Mouse (Mus musculus) heart, embryonic 10.5 days (tissue): ENCODE results near the gene Tmem120b. TPM values are rescaled to one million over a fixed set of nuclear protein-coding genes. Genes with fewer than 3 reads are reported as not detected.
A peak's percentile ranks its signal among the peaks of the same experiment; 100 is the strongest.

Source experiments
- DNase-seq: peaks from one replicate; pipeline ENCODE4 v3.0.0-alpha.2; 2017; ENCODE audit warnings: low spot score
- H3K27ac ChIP-seq: fragments of 300-500 bp; sonication (generic); 2 replicates; pipeline ENCODE4 v1.5.1; 2016; ENCODE audit warnings: mild to moderate bottlenecking
- H3K27me3 ChIP-seq: fragments of 300-500 bp; sonication (generic); 2 replicates; pipeline ENCODE4 v1.6.1; 2016; ENCODE audit warnings: mild to moderate bottlenecking; ENCODE audit not compliant: poor library complexity, insufficient read depth, severe bottlenecking
- H3K36me3 ChIP-seq: fragments of 300-500 bp; sonication (generic); 2 replicates; pipeline ENCODE4 v1.6.1; 2016; ENCODE audit warnings: mild to moderate bottlenecking, moderate library complexity
- H3K4me1 ChIP-seq: fragments of 300-500 bp; sonication (generic); 2 replicates; pipeline ENCODE4 v1.6.1; 2016; ENCODE audit warnings: mild to moderate bottlenecking
- H3K4me3 ChIP-seq: fragments of 300-500 bp; sonication (generic); 2 replicates; pipeline ENCODE4 v1.5.1; 2016; ENCODE audit warnings: mild to moderate bottlenecking, moderate library complexity
- H3K9me3 ChIP-seq: fragments of 300-500 bp; sonication (generic); 2 replicates; pipeline ENCODE4 v1.6.1; 2016; ENCODE audit warnings: mild to moderate bottlenecking, moderate library complexity
- WGBS: fragments of 180-500 bp; shearing (Covaris S2); methylation state at CpG from one replicate; pipeline ENCODE4 v1.1.7; 2016; 5-methylcytosine and 5-hydroxymethylcytosine counted together
- polyA plus RNA-seq: library from polyadenylated mRNA; unstranded; fragments of >200 nt; fragmentation: Nextera tagmentation; extraction: Ambion mirVana; gene quantifications from 2 replicates; pipeline ENCODE4 v1.2.1, GENCODE M21; 2016

The Tmem120b gene
- 13.6 and 14.3 TPM in 2 replicates for polyA plus RNA-seq

DNA sequence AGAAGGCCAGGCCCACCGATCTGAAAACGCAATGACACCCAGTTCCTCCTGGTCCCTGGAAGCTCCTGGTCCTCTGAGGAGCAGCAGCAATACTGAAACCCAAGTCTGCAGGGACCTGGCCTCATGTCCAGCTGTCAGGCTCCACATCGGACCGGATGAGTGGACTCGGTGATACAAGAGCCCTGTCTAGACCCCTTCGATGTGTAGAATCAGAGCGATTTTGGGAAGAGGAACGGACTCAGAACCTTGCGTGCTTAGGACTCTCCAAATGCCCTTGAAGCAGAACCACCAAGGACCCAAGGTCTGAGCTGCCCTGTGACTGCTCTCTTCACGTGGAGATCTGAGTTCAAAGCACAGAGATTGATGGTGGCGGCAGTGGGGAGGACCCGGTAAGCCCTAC lies at the start of gene Tmem120b:
Tmem120b (plus strand) TSS at position 301 of the 400 bp plus-strand sequence.
- 85% methylated on average over 12 of the region's 12 CpGs for WGBS
- Histone ChIP-seq H3K27ac (peak within 1 kb of the TSS; percentile 70), H3K27me3 (no peaks in the 10 kb centered on the region), H3K4me3 (peak within 1 kb of the TSS; percentile 32; the same call in 1 of the 2 replicates), H3K9me3 (no peaks in the 10 kb centered on the region), H3K36me3 (no peaks in the 10 kb centered on the region), H3K4me1 (peaks cover 5% of the 10 kb centered on the region; the same call in 1 of the 2 replicates)
- DNase-seq = no peak

DNA sequence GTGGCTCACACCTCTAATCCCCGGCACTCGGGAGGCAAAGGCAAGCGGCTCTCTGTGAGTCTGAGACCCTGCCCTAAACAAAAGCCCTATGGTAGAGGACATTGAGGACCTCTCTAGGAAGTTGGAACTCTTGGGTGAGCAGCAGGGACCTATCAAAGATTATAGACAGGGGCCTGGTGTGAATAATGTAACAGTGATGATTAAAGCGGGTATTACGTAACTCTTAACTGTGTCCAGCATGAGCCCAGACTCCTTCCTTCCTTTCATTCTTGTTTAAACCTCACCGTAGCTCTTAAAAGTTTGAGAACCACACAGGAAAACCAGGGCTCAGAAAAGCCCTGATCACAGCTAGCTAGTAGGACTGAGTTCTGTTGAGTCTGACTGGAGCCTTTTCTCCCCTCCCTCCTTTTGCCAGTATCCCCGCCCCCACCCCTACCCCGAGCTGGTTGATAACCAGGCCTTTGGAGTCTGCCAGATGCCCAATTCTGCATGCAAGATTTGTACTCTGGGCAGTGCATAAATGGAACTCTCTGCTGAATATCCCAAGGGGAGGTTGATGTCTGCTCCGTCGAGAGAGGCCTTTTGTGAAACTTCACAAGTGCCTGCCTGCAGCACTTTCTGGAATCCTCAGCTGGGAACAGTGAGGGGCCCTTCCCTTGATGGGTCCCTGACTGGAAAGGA lies 48.7 kb upstream of the Tmem120b start:
- no peaks in the 10 kb centered on the region for H3K9me3 ChIP-seq
- H3K36me3 ChIP-seq = peaks cover 23% of the 10 kb centered on the region
- DNase-seq = no peak
- peak overlapping the region; percentile 65; the same call in 1 of the 2 replicates for H3K27ac ChIP-seq
- peaks cover 52% of the 10 kb centered on the region for H3K4me1 ChIP-seq
- 0 out of 2 replicates have a peak overlapping the region, but pooled peaks have one; percentile 27 for H3K4me3 ChIP-seq
- WGBS = 48% methylated on average over 10 of the region's 10 CpGs
- H3K27me3 ChIP-seq = no peaks in the 10 kb centered on the region

DNA sequence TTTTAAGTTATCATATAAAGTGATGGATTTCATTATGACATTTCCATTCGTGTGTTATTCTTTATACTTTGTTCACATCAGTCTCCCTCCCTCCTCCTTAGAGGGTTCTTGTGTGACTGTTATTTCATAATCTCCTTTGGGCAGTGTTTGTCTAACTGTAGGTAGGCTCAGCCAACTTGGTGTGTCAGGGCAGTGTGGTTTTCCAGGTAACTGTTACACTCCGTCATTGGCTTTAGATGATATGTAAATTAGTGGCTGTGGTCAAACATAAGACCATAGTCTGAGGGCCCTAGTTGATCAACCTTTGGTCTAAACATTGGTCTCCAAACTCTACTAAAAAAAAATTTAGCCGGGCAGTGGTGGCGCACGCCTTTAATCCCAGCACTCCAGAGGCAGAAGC lies 47.8 kb upstream of the Tmem120b start:
- no peak for DNase-seq
- Histone ChIP-seq H3K9me3 (no peaks in the 10 kb centered on the region), H3K27me3 (no peaks in the 10 kb centered on the region), H3K4me1 (peaks cover 48% of the 10 kb centered on the region), H3K36me3 (peaks cover 26% of the 10 kb centered on the region), H3K27ac (no peak overlapping the region), H3K4me3 (no peak overlapping the region)
- WGBS = 91% methylated on average over 5 of the region's 5 CpGs

DNA sequence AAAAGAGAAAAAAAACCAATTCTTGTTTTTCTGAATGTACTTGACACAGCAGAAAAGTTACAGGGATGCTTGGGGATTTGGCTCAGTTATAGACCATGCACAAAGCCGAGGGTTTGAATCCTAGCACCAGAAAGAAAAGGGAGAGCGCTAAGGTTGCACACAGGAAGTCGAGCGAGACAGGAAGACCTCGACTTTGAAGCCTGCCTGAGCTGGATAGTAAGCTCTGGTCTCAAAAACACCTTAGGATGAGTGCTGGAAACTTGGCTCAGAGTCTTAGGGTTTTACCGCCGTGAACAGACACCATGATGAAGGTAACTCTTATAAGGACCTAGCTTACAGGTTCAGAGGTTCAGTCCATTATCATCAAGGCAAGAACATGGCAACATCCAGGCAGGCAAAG lies 46.8 kb upstream of the Tmem120b start:
- Histone ChIP-seq H3K27me3 (no peaks in the 10 kb centered on the region), H3K4me1 (peaks cover 43% of the 10 kb centered on the region), H3K9me3 (no peaks in the 10 kb centered on the region), H3K36me3 (peaks cover 26% of the 10 kb centered on the region), H3K4me3 (no peak overlapping the region), H3K27ac (no peak overlapping the region)
- WGBS = 80% methylated on average over 7 of the region's 7 CpGs
- DNase-seq = no peak

DNA sequence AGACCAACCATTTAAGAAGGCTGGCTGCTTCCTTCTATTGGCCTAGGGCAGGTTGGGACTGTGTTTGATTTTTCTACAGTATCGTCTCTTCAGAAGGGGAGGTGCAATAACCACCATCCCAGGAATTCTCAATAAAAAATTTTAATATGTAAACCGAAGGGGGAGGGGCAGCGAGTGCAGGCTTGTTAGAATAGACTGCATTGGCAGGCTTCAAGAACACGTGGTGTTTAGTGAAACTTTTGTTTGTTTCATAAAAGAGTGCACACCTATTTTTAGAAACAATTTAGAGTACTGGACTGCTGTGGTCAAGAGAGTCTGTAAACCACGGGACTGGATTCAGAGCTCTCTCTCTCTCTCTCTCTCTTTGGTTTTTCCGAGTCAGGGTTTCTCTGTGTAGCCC lies 45.2 kb upstream of the Tmem120b start:
- no peak overlapping the region for H3K27ac ChIP-seq
- H3K27me3 ChIP-seq = no peaks in the 10 kb centered on the region

DNA sequence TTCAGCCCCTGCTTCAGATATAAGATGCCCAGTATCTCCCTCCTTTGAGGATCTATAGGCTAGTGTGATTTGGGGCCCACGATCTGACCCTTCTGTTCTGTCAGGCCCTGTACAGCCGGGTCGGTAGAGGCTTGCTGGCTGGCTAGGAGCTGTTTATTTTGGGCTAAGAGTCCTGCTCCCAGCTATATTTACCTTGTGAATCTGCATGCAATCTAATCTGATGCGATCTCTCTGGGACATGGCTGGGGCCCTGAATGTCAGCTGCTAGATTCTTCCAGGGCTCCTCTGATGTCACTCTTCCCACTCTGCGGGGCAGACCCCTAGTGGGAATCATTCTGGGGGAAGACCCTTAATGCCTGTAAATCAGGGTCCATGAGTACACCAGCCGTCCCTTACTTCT lies 43.9 kb upstream of the Tmem120b start:
- no peak overlapping the region for H3K4me3 ChIP-seq
- H3K27me3 ChIP-seq = no peaks in the 10 kb centered on the region
- WGBS = 86% methylated on average over 6 of the region's 6 CpGs
- no peak for DNase-seq
- H3K4me1 ChIP-seq = peaks cover 31% of the 10 kb centered on the region
- H3K27ac ChIP-seq = no peak overlapping the region
- H3K9me3 ChIP-seq = no peaks in the 10 kb centered on the region
- peaks cover 18% of the 10 kb centered on the region for H3K36me3 ChIP-seq

More for the DNA sequence above, 45.2 kb upstream of the Tmem120b start:
- 76% methylated on average over 6 of the region's 6 CpGs for WGBS
- no peak for DNase-seq
- Histone ChIP-seq H3K9me3 (no peaks in the 10 kb centered on the region), H3K4me1 (peaks cover 40% of the 10 kb centered on the region), H3K4me3 (no peak overlapping the region), H3K36me3 (peaks cover 18% of the 10 kb centered on the region; the same call in 1 of the 2 replicates)

DNA sequence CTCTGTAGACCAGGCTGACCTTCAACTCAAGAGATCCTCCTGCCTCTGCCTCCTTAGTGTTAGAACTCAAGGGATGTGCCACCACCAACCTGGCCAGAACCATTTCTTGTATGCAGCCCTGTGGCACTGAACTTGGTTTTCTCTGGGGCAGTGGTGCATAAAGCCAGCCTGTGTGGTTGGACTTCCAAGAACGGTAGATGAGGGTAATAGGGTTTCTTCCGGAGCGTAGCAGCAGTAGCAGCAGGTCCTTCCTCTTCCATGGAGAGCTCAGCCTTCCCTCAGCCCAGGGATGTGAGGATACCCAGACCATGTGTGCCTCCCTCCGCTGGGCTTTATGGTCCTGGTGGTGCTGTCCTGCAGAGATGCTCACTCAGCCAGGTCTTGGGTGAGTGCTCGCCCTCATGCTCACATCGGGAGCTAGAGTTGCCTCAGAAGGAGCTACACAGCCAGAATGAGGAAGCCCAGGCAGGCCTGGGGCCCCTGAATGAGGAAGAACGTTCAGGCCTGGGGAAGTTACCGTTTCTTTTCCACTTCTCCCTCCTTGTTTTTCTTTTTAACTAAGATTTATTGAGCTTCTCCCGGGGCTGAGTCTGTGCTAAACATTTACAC lies 43.1 kb upstream of the Tmem120b start:
- 85% methylated on average over 9 of the region's 9 CpGs for WGBS
- H3K9me3 ChIP-seq = no peaks in the 10 kb centered on the region
- no peak for DNase-seq
- no peak overlapping the region for H3K4me3 ChIP-seq
- H3K27ac ChIP-seq = no peak overlapping the region
- H3K36me3 ChIP-seq = peaks cover 26% of the 10 kb centered on the region
- H3K27me3 ChIP-seq = no peaks in the 10 kb centered on the region
- peaks cover 29% of the 10 kb centered on the region for H3K4me1 ChIP-seq

DNA sequence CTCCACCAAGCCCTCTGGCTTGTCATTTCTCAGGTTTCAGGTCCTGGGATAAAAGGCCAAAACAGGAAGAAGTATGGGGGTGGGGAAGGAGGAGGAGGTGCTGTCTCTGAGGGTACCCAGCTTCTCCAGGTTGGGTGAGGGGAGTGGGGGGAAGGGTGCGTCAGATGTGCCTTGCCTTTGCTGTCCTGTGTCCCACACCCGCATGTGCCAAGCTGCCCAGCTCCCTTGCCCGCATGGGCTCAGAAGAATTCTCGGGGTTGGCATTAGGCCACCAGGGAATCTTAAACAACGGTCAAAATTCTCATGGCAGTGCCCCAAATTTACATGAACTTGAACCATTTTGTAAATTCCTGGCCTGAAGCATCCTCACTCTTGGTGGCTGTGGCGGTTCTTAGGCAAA lies 41.8 kb upstream of the Tmem120b start:
- no peak for DNase-seq
- Histone ChIP-seq H3K9me3 (no peaks in the 10 kb centered on the region), H3K4me1 (peaks cover 29% of the 10 kb centered on the region), H3K27me3 (no peaks in the 10 kb centered on the region), H3K27ac (no peak overlapping the region), H3K36me3 (peaks cover 38% of the 10 kb centered on the region), H3K4me3 (no peak overlapping the region)
- WGBS = 55% methylated on average over 6 of the region's 6 CpGs

DNA sequence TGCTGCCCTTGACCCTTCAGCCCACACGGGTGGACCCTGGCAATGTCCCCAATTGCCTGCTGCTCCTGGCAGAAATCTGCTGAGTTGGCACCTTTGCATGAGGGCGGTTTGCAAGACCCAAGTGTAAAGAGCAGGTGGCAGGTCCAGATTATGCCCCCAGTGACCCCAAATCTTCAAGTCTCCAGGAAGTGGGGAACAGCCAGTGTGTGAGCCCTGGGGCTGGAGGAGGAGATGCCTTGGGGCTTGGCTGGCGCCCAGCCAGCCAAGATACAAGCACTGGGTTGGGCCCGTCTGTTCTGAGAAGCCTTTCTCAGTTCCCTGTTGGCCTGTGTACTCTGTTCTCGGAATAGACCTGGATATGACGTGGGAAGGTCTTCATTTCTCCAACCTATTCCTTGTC lies 40.8 kb upstream of the Tmem120b start:
- Histone ChIP-seq H3K27ac (peak overlapping the region; percentile 10; the same call in 1 of the 2 replicates), H3K4me3 (no peak overlapping the region), H3K4me1 (peaks cover 29% of the 10 kb centered on the region), H3K36me3 (peaks cover 43% of the 10 kb centered on the region), H3K9me3 (no peaks in the 10 kb centered on the region), H3K27me3 (no peaks in the 10 kb centered on the region)
- no peak for DNase-seq
- WGBS = 66% methylated on average over 6 of the region's 6 CpGs

DNA sequence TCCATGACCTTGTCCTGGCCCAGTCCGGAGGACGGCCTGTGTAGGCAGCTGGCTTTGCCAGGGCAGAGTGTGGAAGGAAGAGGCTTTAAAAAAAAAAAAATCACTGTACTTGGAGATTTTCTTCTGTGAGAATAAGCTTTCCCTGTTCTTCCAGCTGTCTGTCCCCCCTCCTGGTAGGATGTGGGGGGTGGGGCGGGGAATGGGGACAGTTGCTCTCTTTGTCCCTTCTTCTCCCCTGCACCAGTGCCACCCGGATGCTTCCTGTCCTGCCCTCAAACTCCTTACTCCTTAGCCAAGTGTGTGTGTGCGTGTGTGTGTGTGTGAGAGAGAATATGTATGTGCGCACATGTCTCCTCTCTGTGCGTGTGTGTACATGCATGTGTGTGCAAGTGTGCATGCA lies 38.5 kb upstream of the Tmem120b start:
- Histone ChIP-seq H3K27me3 (no peaks in the 10 kb centered on the region), H3K36me3 (peaks cover 37% of the 10 kb centered on the region), H3K4me1 (peaks cover 27% of the 10 kb centered on the region), H3K27ac (0 out of 2 replicates have a peak overlapping the region, but pooled peaks have one; percentile 38), H3K9me3 (no peaks in the 10 kb centered on the region), H3K4me3 (no peak overlapping the region)
- WGBS = 79% methylated on average over 7 of the region's 7 CpGs
- no peak for DNase-seq

DNA sequence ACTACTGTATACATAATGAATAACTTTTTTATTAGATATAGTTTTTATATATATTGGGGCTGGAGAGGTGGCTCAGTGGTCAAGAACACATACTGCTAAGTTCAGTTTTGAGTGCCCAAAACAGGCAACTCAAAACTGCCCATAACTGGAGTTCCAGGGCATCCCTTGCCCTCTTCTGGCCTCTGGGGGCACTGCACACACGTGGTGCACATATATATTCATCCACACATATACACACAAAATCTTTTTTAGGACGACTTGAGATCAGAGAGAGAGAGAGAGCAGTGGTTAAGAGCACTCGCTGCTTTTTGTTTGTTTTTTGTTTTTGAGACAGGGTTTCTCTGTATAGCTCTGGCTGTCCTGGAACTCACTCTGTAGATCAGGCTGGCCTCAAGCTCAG lies 36.9 kb upstream of the Tmem120b start:
- H3K4me1 ChIP-seq = peaks cover 32% of the 10 kb centered on the region
- no peaks in the 10 kb centered on the region for H3K9me3 ChIP-seq
- WGBS = 95% methylated on average over 3 of the region's 3 CpGs
- H3K36me3 ChIP-seq = peaks cover 34% of the 10 kb centered on the region
- no peak for DNase-seq
- no peaks in the 10 kb centered on the region for H3K27me3 ChIP-seq
- H3K27ac ChIP-seq = no peak overlapping the region
- H3K4me3 ChIP-seq = no peak overlapping the region

DNA sequence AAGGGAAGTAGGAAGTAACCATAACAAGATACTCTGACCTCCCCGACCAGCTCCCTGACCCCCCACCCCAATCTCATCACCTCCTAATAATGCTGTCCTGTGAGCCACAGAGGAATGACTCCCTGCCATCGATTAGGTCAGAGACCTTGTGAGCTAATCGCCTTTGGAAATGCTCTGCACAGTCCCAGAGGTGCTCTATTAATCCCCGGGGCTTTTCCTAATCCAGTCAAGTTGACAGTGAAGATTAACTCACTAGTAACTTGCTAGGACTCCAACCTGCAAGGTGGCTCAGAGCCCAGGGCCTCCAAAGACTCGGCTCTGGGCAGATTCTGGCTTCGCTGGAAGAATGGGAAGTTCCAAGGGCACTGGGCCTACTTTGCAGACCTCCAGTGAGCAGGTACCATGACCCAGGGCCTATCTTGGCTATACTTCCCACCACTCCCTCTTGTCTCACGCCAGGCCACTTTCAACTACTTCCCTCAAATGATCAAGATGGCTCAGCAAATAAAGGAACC lies 34.5 kb upstream of the Tmem120b start:
- WGBS = 75% methylated on average over 7 of the region's 7 CpGs
- Histone ChIP-seq H3K36me3 (peaks cover 34% of the 10 kb centered on the region), H3K9me3 (no peaks in the 10 kb centered on the region), H3K4me3 (no peak overlapping the region), H3K4me1 (peaks cover 20% of the 10 kb centered on the region), H3K27me3 (no peaks in the 10 kb centered on the region), H3K27ac (no peak overlapping the region)
- no peak for DNase-seq

DNA sequence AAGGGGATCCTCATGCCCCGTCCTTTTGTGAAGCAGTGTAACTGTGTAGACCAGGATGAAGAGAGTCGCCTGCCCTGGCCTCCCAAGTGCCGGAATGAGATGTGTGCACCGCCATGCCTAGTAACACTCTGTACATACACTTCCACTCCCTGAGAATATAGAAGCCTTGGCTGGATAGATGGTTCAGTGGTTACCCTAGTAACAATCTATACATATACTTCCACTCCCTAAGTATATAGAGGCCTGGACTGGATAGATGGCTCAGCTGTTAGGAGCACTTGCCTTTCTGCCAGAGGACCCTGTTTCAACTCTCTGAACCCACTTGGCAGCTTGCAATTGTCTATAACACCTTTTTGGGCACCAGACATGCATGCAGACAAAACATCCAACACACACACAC lies 33.1 kb upstream of the Tmem120b start:
- Histone ChIP-seq H3K27ac (no peak overlapping the region), H3K36me3 (peaks cover 20% of the 10 kb centered on the region), H3K4me1 (peaks cover 21% of the 10 kb centered on the region), H3K9me3 (no peaks in the 10 kb centered on the region), H3K27me3 (no peaks in the 10 kb centered on the region), H3K4me3 (no peak overlapping the region)
- DNase-seq = no peak
- 90% methylated on average over 4 of the region's 4 CpGs for WGBS
